Mouse (Mus musculus) midbrain, embryonic 10.5 days (tissue): ENCODE measurements around the gene Eef1g. TPM values are rescaled to one million over a fixed set of nuclear protein-coding genes. Genes with fewer than 3 reads are reported as not detected.
A peak's percentile ranks its signal among the peaks of the same experiment; 100 is the strongest.

ENCODE experiments used
- DNase-seq: peaks from one replicate; pipeline ENCODE4 v3.0.0-alpha.2; 2017; ENCODE audit warnings: low spot score
- H3K27ac ChIP-seq: fragments of 300-500 bp; sonication (generic); replicated peaks from 2 replicates; pipeline ENCODE4 v1.5.1; 2016; ENCODE audit warnings: mild to moderate bottlenecking
- H3K27me3 ChIP-seq: fragments of 300-500 bp; sonication (generic); 2 replicates; pipeline ENCODE4 v1.6.1; 2016; ENCODE audit warnings: low read depth, mild to moderate bottlenecking; ENCODE audit not compliant: poor library complexity, severe bottlenecking
- H3K36me3 ChIP-seq: fragments of 300-500 bp; sonication (generic); 2 replicates; pipeline ENCODE4 v1.6.1; 2016; ENCODE audit warnings: mild to moderate bottlenecking, moderate library complexity
- H3K4me1 ChIP-seq: fragments of 300-500 bp; sonication (generic); 2 replicates; pipeline ENCODE4 v1.6.1; 2016
- H3K4me3 ChIP-seq: fragments of 300-500 bp; sonication (generic); 2 replicates; pipeline ENCODE4 v1.5.1; 2016; ENCODE audit warnings: mild to moderate bottlenecking, moderate library complexity
- H3K9me3 ChIP-seq: fragments of 300-500 bp; sonication (generic); replicated peaks from 2 replicates; pipeline ENCODE4 v1.6.1; 2016; ENCODE audit warnings: mild to moderate bottlenecking
- WGBS: fragments of 180-500 bp; shearing (Covaris S2); methylation state at CpG from one replicate; pipeline ENCODE4 v1.1.7; 2016; 5-methylcytosine and 5-hydroxymethylcytosine counted together
- polyA plus RNA-seq: library from polyadenylated mRNA; unstranded; fragments of >200 nt; fragmentation: Nextera tagmentation; extraction: Ambion mirVana; gene quantifications from 2 replicates; pipeline ENCODE4 v1.2.1, GENCODE M21; 2016

Gene Eef1g
- polyA plus RNA-seq, 1 experiment from 2014 or later, result 514 TPM

DNA sequence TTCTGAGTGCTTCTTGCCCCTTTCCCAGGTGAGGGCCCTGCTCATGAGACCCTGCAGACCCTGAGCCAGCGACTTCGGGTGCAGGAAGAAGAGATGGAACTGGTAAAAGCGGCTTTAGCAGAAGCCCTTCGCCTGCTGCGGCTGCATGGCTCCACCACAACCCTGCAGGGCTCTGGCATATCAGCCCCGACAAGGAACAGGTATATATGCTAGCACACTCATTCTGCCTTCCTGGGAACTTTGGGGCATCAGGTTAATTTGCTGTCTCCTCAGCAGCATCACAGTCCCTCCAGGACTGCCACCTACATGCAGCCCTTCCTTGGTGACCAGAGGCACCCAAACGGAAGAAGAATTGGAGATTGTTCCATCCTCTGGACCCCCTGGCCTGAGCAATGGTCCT lies 36.1 kb upstream of the Eef1g start:
- Histone ChIP-seq H3K9me3 (no peaks in the 10 kb centered on the region), H3K27ac (no peak overlapping the region), H3K4me3 (peak overlapping the region; percentile 83), H3K36me3 (peaks cover 62% of the 10 kb centered on the region), H3K27me3 (no peaks in the 10 kb centered on the region), H3K4me1 (peaks cover 27% of the 10 kb centered on the region)
- DNase-seq, result no peak
- 78% methylated on average over 7 of the region's 7 CpGs for WGBS

DNA sequence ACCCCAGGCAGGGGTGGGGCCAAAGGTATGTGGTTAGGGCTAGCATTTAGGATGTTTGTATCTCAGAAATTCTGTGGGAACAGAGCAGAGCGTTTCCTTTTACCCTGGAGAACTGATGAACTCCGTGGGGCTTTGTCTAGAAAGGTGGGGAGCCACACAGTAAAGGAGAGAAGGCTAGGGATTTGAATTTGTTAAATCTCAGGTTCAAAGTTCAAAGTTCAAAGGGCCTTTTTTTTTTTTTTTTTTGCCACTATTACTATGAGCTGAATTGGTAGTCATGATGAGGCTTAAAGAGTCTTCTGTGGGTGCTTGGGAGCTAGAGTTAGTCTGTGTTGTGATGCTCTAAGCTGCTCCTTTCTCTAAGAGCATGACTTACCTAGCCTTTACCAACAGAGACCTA lies 30.1 kb upstream of the Eef1g start:
- Histone ChIP-seq H3K36me3 (peaks cover 69% of the 10 kb centered on the region), H3K27me3 (no peaks in the 10 kb centered on the region)
- 86% methylated on average over 2 of the region's 2 CpGs for WGBS

DNA sequence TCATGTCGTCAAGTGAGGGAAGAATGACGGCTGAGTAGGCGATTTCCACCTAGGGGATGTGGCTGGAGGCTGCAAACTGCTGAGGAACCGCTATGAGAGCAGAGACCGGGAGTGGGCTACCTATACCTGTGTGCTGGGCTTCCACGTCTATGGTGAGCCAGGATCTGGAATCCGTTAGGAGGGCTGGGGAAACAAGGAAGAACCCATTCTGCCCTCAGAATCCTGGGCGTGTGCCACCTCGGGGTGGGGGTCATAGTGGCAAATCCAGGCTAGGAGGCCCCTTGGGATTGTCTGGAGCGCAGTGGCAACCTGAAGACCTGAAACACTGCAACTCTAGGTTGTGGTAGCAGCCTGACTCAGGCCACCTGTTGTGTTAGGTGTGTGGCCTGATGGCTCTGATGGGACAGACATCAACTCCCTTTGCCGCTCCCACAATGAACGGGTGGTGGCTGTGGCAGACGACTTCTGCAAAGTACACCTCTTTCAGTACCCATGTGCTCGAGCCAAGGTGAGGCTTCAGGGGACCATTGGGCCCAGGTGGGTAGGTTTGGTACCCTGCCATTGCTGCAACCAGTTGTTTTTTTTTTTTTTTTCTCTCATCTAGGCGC lies 26.2 kb upstream of the Eef1g start:
- 81% methylated on average over 15 of the region's 15 CpGs for WGBS
- H3K36me3 ChIP-seq, result peaks cover 65% of the 10 kb centered on the region
- H3K27ac ChIP-seq, result peak overlapping the region; percentile 98; the same call in 1 of the 2 replicates
- no peak for DNase-seq
- H3K9me3 ChIP-seq, result no peaks in the 10 kb centered on the region
- H3K4me3 ChIP-seq, result peak overlapping the region; percentile 97
- H3K27me3 ChIP-seq, result no peaks in the 10 kb centered on the region
- peaks cover 34% of the 10 kb centered on the region for H3K4me1 ChIP-seq

More for the DNA sequence above, 30.1 kb upstream of the Eef1g start:
- Histone ChIP-seq H3K27ac (no peak overlapping the region), H3K4me3 (no peak overlapping the region), H3K9me3 (no peaks in the 10 kb centered on the region), H3K4me1 (peaks cover 13% of the 10 kb centered on the region)
- DNase-seq, result no peak

DNA sequence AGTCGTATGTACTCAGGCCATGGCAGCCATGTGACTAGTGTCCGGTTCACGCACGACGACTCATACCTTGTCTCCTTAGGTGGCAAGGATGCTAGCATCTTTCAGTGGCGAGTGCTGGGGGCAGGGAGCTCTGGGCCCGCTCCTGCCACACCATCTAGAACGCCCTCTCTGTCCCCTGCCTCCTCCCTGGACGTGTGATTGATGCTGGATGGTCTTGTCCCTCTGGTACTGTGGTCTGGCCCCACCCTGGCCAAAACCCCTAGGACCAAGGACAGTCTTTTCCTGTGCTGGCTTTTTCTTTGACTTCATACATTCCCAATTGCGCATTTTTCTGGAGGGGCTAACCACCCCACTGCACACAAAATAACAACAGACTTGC lies 25.7 kb upstream of the Eef1g start:
- no peaks in the 10 kb centered on the region for H3K27me3 ChIP-seq
- peaks cover 34% of the 10 kb centered on the region for H3K4me1 ChIP-seq
- peak overlapping the region; percentile 97 for H3K4me3 ChIP-seq
- no peak for DNase-seq
- H3K27ac ChIP-seq, result peak overlapping the region; percentile 98
- H3K36me3 ChIP-seq, result peaks cover 65% of the 10 kb centered on the region
- no peaks in the 10 kb centered on the region for H3K9me3 ChIP-seq
- 42% methylated on average over 10 of the region's 10 CpGs for WGBS

DNA sequence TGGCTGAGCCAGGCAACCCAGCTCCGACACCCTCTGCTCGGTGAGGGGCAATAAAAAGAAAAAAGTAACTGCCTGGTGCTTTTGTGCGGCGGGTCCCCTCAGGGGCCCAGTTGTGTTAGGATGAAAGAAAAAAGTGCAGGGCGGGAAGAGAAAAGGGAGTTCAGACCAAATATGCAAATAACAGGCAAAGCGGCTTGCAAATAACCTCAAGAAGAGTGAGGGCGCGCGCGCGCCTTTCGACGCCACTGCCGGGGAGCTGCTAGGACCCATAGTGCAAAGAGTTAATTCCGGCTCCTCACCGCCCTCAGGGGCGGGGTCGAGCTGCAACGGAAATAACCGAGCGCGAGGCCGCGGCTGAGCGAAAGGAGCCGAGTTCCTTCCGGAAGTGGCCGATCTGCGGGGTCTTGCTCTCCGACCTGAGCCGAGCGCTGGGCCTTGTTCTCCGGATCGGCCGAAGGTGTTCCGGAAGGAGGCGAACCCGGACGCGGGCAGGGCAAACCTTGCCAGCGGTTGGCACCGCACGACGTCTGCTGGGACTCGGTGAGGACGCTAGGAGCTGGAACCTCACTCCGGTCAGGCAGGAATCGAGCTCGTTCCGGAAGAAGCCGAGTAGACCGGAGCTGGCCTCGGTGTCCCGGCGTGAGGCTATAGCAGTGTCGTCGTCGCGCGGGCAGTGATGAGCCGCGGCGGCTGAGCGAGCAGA lies 25.2 kb upstream of the Eef1g start, which contains the start of gene Mta2:
TSS of gene Mta2 (plus strand) at position 361 of the 703 bp plus-strand sequence.
- Histone ChIP-seq H3K36me3 (peaks cover 65% of the 10 kb centered on the region), H3K4me1 (peaks cover 34% of the 10 kb centered on the region), H3K27me3 (no peaks in the 10 kb centered on the region), H3K9me3 (no peaks in the 10 kb centered on the region), H3K27ac (peak within 1 kb of the TSS; percentile 98), H3K4me3 (peak within 1 kb of the TSS; percentile 97)
- WGBS, result under 1% methylated on average over 64 of the region's 64 CpGs
- DNase-seq, result peak; percentile 99

DNA sequence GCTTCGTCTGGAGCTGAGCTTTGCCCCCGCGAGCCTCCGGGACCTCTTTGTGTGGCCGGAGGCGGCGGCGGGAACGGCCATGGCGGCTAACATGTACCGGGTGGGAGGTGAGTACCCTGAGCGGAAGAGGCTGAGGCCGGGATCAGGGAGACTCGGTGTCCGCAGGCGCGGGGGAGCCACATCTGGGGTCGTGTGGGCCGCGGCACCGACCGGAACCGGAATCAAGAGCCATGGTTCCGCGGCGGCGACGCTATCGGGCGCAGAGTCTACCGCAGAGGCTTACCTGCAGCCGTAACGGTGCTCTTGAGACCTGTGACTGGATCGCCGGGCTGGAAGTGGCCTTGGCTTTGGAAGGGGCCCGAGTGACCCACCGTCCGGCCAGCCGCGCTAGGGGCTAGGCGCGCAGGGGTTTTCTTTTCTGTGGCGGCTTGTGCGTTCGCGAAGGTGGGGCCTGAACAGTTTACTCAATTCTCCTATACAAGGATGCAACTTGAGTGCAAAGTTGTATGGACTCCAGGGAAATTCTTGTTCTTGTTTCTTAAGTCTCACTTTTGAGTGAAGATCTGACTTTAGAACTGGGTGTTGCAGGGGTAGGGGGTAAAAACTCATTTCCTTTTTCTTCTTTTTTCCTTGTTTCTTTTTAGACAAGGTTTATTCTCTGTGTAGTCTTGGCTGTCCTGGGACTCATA lies 24.4 kb upstream of the Eef1g start:
- peaks cover 34% of the 10 kb centered on the region for H3K4me1 ChIP-seq
- no peak for DNase-seq
- no peaks in the 10 kb centered on the region for H3K27me3 ChIP-seq
- H3K9me3 ChIP-seq, result no peaks in the 10 kb centered on the region
- peak overlapping the region; percentile 97 for H3K4me3 ChIP-seq
- under 1% methylated on average over 46 of the region's 46 CpGs for WGBS
- peak overlapping the region; percentile 98 for H3K27ac ChIP-seq
- H3K36me3 ChIP-seq, result peaks cover 65% of the 10 kb centered on the region

DNA sequence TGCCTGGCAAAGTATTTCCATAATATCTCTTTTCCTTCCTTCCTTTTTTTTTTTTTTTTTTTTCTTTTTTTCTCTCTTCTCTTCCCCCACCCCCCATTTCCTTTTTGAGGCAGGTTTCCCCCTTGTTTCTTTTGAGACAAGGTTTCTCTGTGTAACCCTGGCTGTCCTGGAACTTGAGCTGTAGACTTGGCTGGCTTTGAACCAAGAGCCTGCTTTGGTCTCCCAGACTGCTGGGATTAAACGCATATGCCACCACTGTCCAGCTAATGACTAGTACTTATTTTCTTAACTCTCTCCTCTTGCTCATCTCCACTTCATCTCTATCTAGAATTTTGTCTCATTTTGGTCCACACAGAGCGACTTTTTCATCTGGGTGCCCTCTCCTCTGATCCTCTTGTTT lies 23.8 kb upstream of the Eef1g start:
- peaks cover 34% of the 10 kb centered on the region for H3K4me1 ChIP-seq
- 70% methylated on average over 2 of the region's 2 CpGs for WGBS
- peak overlapping the region; percentile 98; the same call in 1 of the 2 replicates for H3K27ac ChIP-seq
- peak overlapping the region; percentile 97 for H3K4me3 ChIP-seq
- no peaks in the 10 kb centered on the region for H3K27me3 ChIP-seq
- H3K9me3 ChIP-seq, result no peaks in the 10 kb centered on the region
- no peak for DNase-seq
- peaks cover 65% of the 10 kb centered on the region for H3K36me3 ChIP-seq

DNA sequence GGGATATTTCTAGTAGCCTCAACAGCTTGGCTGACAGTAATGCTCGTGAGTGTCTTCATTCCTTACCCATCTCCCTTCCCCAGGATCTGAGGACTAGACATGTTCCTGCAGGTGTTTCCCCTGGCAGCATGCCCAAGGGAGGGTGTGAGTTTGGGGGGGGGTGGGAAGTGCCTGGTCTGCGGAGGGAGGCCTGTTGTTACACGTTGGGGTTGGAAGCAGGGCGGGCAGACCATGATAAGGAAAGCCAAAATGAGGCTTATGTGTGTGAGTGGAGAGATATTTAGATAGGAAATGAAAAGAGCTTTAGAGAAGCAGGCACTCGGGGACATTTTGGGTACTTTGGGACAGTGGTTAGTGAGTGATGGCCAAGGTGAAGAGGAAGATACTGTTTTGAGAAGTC lies 22.8 kb upstream of the Eef1g start:
- H3K4me3 ChIP-seq, result peak overlapping the region; percentile 97
- DNase-seq, result no peak
- peaks cover 65% of the 10 kb centered on the region for H3K36me3 ChIP-seq
- no peaks in the 10 kb centered on the region for H3K9me3 ChIP-seq
- no peaks in the 10 kb centered on the region for H3K27me3 ChIP-seq
- WGBS, result 84% methylated on average over 5 of the region's 5 CpGs
- H3K27ac ChIP-seq, result peak overlapping the region; percentile 38; the same call in 1 of the 2 replicates
- peaks cover 34% of the 10 kb centered on the region for H3K4me1 ChIP-seq

DNA sequence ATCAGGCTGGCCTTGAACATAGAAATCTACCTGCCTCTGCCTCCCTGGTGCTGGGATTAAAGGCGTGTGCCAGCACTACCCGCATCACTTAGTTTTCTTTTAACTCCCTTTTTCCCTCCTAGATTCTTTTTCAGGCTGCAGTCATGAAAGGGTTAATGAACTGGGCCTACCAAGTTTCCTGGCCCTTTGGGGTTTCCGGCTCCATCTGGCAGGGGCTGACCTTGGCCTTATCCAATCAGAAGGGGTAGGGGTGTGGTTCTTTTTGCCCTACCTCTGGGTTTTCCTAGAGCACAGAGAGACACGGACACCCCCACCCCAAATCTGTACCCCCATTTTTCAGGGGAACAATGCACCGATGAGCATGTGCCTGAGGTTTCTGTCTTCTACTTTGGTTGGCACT lies 22.1 kb upstream of the Eef1g start:
- Histone ChIP-seq H3K4me3 (peak overlapping the region; percentile 5; the same call in 1 of the 2 replicates), H3K4me1 (peaks cover 34% of the 10 kb centered on the region), H3K27ac (0 out of 2 replicates have a peak overlapping the region, but pooled peaks have one; percentile 10), H3K36me3 (peaks cover 68% of the 10 kb centered on the region), H3K9me3 (no peaks in the 10 kb centered on the region), H3K27me3 (no peaks in the 10 kb centered on the region)
- WGBS, result 70% methylated on average over 5 of the region's 5 CpGs
- peak; percentile 61 for DNase-seq

DNA sequence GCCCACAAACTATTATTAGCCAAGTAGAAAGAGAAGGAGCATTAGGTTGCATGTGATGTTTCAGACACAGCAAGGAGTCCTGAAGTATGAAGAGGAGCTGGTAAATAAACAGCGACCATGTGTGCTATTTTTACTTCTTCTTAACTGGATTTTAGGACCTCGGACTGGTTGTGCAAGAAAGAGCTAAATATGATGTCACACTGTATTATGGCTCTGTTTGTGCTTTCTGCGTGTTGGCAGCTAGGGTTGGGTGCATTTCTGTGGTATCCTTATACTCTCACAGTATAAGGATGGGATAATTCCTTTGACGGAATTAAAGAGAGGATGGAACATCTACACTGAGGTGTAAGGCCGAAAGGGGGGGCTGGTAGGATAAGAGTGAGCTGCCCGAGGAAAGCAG lies 21.6 kb upstream of the Eef1g start:
- Histone ChIP-seq H3K36me3 (peaks cover 72% of the 10 kb centered on the region), H3K4me3 (peak overlapping the region; percentile 5; the same call in 1 of the 2 replicates), H3K9me3 (no peaks in the 10 kb centered on the region), H3K4me1 (peaks cover 34% of the 10 kb centered on the region), H3K27ac (0 out of 2 replicates have a peak overlapping the region, but pooled peaks have one; percentile 10), H3K27me3 (no peaks in the 10 kb centered on the region)
- no peak for DNase-seq
- 88% methylated on average over 6 of the region's 6 CpGs for WGBS

DNA sequence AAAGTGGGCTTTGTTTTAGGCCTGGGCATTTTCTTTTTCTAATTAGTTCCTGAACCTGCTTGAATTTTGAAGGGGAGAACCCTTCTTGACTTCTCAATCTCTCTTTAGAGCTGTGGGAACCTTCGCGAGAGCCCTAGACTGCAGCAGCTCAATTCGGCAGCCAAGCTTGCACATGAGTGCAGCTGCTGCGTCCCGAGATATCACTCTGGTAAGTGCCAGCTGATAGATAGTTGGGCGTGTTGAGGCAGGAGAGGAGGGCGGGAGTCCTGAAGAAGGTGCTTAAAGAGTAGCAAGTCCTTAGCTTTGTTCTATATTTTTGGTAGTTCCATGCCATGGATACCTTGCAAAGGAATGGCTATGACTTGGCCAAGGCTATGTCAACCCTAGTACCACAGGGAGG lies 19.9 kb upstream of the Eef1g start:
- H3K9me3 ChIP-seq, result no peaks in the 10 kb centered on the region
- no peak overlapping the region for H3K4me3 ChIP-seq
- H3K27ac ChIP-seq, result no peak overlapping the region
- H3K27me3 ChIP-seq, result no peaks in the 10 kb centered on the region
- 95% methylated on average over 7 of the region's 7 CpGs for WGBS
- peaks cover 89% of the 10 kb centered on the region for H3K36me3 ChIP-seq
- H3K4me1 ChIP-seq, result peaks cover 22% of the 10 kb centered on the region
- DNase-seq, result no peak

DNA sequence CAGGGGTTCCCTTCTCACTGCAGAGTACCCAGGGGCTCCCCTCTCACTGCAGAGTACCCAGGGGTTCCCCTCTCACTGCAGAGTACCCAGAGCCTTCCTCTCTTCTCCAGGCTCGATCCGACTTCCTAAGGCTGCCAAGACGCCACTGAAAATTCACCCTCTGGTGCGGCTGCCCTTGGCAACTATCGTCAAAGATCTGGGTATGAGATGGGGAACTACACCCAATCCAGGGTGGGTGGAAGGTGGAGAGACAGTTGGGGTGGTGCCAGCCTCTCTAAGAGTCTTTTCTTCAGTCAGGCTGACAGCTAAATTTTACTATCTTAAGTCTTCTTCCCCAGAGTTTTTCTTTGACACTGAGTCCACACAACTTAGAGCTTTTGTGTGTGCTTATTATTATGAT lies 16.7 kb upstream of the Eef1g start:
- peaks cover 25% of the 10 kb centered on the region for H3K4me1 ChIP-seq
- H3K27me3 ChIP-seq, result no peaks in the 10 kb centered on the region
- H3K9me3 ChIP-seq, result no peaks in the 10 kb centered on the region
- H3K36me3 ChIP-seq, result peaks cover 80% of the 10 kb centered on the region
- 95% methylated on average over 5 of the region's 5 CpGs for WGBS
- no peak overlapping the region for H3K4me3 ChIP-seq
- no peak overlapping the region for H3K27ac ChIP-seq
- DNase-seq, result no peak
